Mouse (Mus musculus) liver, embryonic 13.5 days (tissue): Measurements from ENCODE around the gene Paqr5. TPM values are rescaled to one million over a fixed set of nuclear protein-coding genes. Genes with fewer than 3 reads are reported as not detected.

Experiments
- ATAC-seq: fragments of 200-750 bp; cut with Nextera tagmentation; 2 replicates; pipeline ENCODE4 v1.8.0; 2017; ENCODE audit warnings: low read depth, mild to moderate bottlenecking, moderate number of reproducible peaks, moderate library complexity
- DNase-seq: peaks from one replicate; pipeline ENCODE4 v3.0.0; 2022
- H3K27ac ChIP-seq: fragments of 300-500 bp; sonication (generic); 2 replicates; pipeline ENCODE4 v1.5.1; 2015; ENCODE audit warnings: moderate library complexity, mild to moderate bottlenecking, inconsistent platforms
- H3K27me3 ChIP-seq: fragments of 300-500 bp; sonication (generic); 2 replicates; pipeline ENCODE4 v1.6.1; 2015; ENCODE audit warnings: mild to moderate bottlenecking, inconsistent platforms
- H3K36me3 ChIP-seq: fragments of 300-500 bp; sonication (generic); 2 replicates; pipeline ENCODE4 v1.6.1; 2015; ENCODE audit warnings: mild to moderate bottlenecking, inconsistent platforms
- H3K4me1 ChIP-seq: fragments of 300-500 bp; sonication (generic); replicated peaks from 2 replicates; pipeline ENCODE4 v1.6.1; 2015; ENCODE audit warnings: inconsistent platforms
- H3K4me2 ChIP-seq: fragments of 300-500 bp; sonication (generic); 2 replicates; pipeline ENCODE4 v1.6.1; 2015; ENCODE audit warnings: inconsistent platforms, mild to moderate bottlenecking, moderate library complexity
- H3K4me3 ChIP-seq: fragments of 300-500 bp; sonication (generic); replicated peaks from 2 replicates; pipeline ENCODE4 v1.5.1; 2015; ENCODE audit warnings: mild to moderate bottlenecking, inconsistent platforms
- H3K9ac ChIP-seq: fragments of 300-500 bp; sonication (generic); 2 replicates; pipeline ENCODE4 v1.6.1; 2015; ENCODE audit warnings: mild to moderate bottlenecking, inconsistent platforms
- H3K9me3 ChIP-seq: fragments of 300-500 bp; sonication (generic); replicated peaks from 2 replicates; pipeline ENCODE4 v1.6.1; 2016; ENCODE audit warnings: inconsistent platforms
- WGBS: fragments of 180-500 bp; shearing (Covaris S2); methylation state at CpG from one replicate; pipeline ENCODE4 v1.1.7; 2015; ENCODE audit not compliant: insufficient replicate concordance; 5-methylcytosine and 5-hydroxymethylcytosine counted together
- polyA plus RNA-seq: library from polyadenylated mRNA; unstranded; fragments of >200 nt; fragmentation: Nextera tagmentation; extraction: Ambion mirVana; gene quantifications from 2 replicates; pipeline ENCODE4 v1.2.1, GENCODE M21; 2015

Gene Paqr5
- polyA plus RNA-seq, 1 experiment from 2014 or later, result 0.05 TPM

- no peaks in the 10 kb centered on the region for H3K9me3 ChIP-seq
- peaks cover 11% of the 10 kb centered on the region for H3K4me1 ChIP-seq
- no peak overlapping the region for H3K4me2 ChIP-seq
- no peaks in the 10 kb centered on the region for H3K36me3 ChIP-seq
- no peak overlapping the region for H3K9ac ChIP-seq
- WGBS, result 32% methylated on average over 3 of the region's 3 CpGs
- DNase-seq (no peak), ATAC-seq (no peak)
- no peak overlapping the region for H3K27ac ChIP-seq
- H3K27me3 ChIP-seq, result peaks cover 50% of the 10 kb centered on the region
- H3K4me3 ChIP-seq, result no peak overlapping the region
These were observed 1.4 kb upstream of the Paqr5 start for GRCm38 (mm10) chr9:62028072-62028471.

DNA sequence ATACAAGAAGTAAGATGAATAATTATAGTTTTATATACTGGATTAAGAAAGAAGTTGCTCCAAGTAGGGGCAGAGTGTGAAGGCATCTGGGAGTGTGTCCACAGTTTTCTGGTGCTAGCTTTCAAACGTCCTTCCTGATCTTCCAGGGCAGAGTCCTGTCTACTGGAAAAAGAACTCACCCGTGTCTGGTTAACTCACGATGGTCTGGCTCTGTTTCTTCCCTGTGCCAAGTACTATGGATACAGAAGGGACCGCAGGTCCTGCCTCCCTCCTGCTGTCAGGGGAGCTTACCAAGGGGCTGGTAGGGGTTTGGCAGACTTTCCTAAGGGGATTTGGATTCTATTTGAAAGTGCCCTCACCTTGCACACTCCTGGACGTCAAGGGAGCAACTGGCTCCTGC, 1.6 kb downstream of the Paqr5 start:
- WGBS, result 31% methylated on average over 5 of the region's 5 CpGs
- peaks cover 50% of the 10 kb centered on the region for H3K27me3 ChIP-seq
- no peak for DNase-seq

GRCm38 (mm10) chr9:62023879-62024278, 2.8 kb downstream of the Paqr5 start:
- Histone ChIP-seq H3K9me3 (no peaks in the 10 kb centered on the region), H3K9ac (no peak overlapping the region), H3K27me3 (peaks cover 47% of the 10 kb centered on the region), H3K4me3 (no peak overlapping the region), H3K4me2 (no peak overlapping the region), H3K27ac (no peak overlapping the region), H3K36me3 (no peaks in the 10 kb centered on the region), H3K4me1 (peaks cover 11% of the 10 kb centered on the region)
- 27% methylated on average over 4 of the region's 4 CpGs for WGBS
- ATAC-seq (no peak), DNase-seq (no peak)

More for the DNA sequence above, 1.6 kb downstream of the Paqr5 start:
- ATAC-seq, result no peak
- Histone ChIP-seq H3K9me3 (no peaks in the 10 kb centered on the region), H3K36me3 (no peaks in the 10 kb centered on the region), H3K27ac (no peak overlapping the region), H3K9ac (no peak overlapping the region), H3K4me2 (no peak overlapping the region), H3K4me1 (peaks cover 11% of the 10 kb centered on the region), H3K4me3 (no peak overlapping the region)

GRCm38 (mm10) chr9:62022961-62023680, 3.5 kb downstream of the Paqr5 start:
- no peak overlapping the region for H3K4me3 ChIP-seq
- no peaks in the 10 kb centered on the region for H3K9me3 ChIP-seq
- peaks cover 40% of the 10 kb centered on the region for H3K27me3 ChIP-seq
- no peak overlapping the region for H3K4me2 ChIP-seq
- ATAC-seq (no peak), DNase-seq (no peak)
- peaks cover 11% of the 10 kb centered on the region for H3K4me1 ChIP-seq
- WGBS, result 55% methylated on average over 6 of the region's 6 CpGs
- H3K36me3 ChIP-seq, result no peaks in the 10 kb centered on the region
- H3K9ac ChIP-seq, result no peak overlapping the region
- H3K27ac ChIP-seq, result no peak overlapping the region

DNA sequence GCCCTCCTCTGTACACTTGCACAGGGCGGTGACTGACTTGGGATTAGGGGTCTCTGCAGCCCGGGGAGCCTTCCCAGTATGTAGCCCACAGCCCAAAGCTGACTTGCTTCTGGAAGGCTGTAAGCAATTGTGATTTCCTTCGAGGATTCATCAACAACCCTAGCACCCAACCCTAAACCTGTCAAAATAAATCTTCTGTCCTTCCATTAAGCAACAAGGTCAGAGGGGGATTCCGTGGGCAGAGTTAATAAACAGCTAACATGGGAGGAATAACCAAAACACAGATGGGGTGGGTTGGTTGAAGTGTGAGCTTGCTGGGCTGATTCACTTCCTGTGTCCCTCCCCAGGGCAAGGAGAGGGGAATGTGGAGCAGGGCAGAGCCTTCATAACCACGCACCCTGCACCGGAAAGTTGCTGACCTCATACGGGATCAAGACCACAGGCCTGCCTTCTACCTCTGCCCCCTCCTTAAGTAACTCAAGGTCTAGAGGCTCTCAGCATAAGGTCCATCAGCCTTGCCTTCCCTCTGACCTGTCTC, 5.0 kb downstream of the Paqr5 start:
- WGBS, result 38% methylated on average over 7 of the region's 7 CpGs
- Histone ChIP-seq H3K4me3 (no peak overlapping the region), H3K9ac (no peak overlapping the region), H3K9me3 (no peaks in the 10 kb centered on the region), H3K36me3 (no peaks in the 10 kb centered on the region), H3K4me2 (no peak overlapping the region), H3K27me3 (peaks cover 28% of the 10 kb centered on the region), H3K4me1 (peaks cover 6% of the 10 kb centered on the region; the same call in 1 of the 2 replicates), H3K27ac (no peak overlapping the region)
- DNase-seq, result no peak
- ATAC-seq, result no peak

DNA sequence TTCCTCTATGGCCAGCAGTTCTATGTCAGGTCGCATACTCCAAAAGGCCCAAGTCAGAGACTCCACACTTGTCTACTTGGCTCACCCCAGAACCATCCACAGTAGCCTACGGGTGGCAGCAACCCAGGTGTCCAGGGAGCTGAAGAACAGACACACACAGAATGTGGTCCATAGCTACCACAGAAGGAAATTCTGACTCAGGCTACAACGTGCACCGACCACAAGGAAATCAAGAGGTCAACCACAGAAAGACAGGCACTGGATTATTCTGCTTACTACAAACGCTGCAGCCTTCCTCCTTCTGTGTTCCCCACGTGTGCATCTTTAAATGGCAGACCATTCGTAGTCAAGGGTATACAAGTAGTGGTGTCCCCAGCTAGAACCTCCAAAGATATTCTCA, 6.4 kb downstream of the Paqr5 start:
- Histone ChIP-seq H3K4me1 (no peaks in the 10 kb centered on the region), H3K4me3 (no peak overlapping the region), H3K9me3 (no peaks in the 10 kb centered on the region), H3K36me3 (no peaks in the 10 kb centered on the region), H3K27me3 (peaks cover 14% of the 10 kb centered on the region), H3K9ac (no peak overlapping the region), H3K4me2 (no peak overlapping the region), H3K27ac (no peak overlapping the region)
- 20% methylated on average over 7 of the region's 7 CpGs for WGBS
- no peak for ATAC-seq
- no peak for DNase-seq

DNA sequence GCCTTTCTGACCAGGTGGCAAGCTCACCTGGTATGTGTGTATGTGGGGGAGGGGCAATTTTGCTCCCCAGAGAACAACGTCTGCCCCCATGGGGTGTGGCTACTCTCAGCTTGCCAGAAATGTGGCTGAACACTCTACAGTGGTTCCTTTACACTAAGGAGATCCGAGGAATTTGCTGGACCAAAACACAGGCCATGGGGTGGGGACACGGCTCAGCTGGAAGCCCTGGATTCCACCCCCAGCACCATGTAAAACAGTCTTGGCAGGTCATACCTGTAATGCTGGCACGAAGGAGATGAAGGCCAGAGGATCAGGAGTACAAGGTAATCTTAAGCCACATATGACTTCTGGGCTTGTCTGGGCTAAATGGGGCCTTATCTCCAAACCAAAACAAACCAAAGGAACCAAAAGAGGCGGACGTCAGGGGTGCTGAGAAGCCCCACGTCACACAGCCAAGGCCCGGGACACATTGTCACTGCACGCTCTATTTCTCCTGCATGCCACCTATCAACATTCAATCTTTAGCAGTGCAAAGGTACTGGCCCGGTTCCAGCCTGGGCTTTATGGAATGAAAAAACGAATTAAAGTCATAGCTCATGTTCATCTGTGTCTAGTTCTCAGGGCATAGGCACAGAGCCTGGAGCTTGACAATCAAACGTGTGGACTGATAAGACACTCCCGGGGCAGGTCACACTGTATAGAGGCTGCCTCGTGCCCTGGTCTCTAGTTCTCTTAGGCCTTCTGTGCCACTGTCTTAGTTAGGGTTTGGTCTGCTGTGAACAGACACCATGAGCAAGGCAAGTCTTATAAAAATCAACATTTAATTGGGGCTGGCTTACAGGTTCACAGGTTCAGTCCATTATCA, 8.2 kb downstream of the Paqr5 start:
- no peaks in the 10 kb centered on the region for H3K4me1 ChIP-seq
- H3K9me3 ChIP-seq, result no peaks in the 10 kb centered on the region
- no peak overlapping the region for H3K4me2 ChIP-seq
- no peak for DNase-seq
- WGBS, result 41% methylated on average over 14 of the region's 14 CpGs
- H3K27me3 ChIP-seq, result no peaks in the 10 kb centered on the region
- no peaks in the 10 kb centered on the region for H3K36me3 ChIP-seq
- ATAC-seq, result no peak
- no peak overlapping the region for H3K4me3 ChIP-seq
- H3K9ac ChIP-seq, result no peak overlapping the region
- H3K27ac ChIP-seq, result no peak overlapping the region

DNA sequence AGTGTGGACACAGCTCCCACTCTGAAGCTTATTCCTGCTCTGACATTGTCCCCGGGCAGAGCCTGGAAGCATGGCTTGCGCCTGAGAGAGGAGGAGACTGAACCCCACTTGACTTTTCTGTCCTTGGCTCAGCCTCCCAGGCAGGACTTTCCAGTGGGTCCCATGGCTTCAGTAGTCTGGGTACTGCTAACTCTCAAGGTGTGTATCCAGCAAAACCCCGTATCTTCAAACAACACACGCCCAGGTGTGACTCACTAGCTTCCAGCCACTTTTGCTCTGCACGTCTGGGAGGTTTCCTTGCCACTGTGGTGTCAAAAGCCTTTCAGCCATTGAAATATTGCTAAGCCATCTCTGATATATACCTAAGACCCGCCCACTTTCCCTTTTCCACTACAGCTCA, 9.3 kb downstream of the Paqr5 start:
- Histone ChIP-seq H3K36me3 (no peaks in the 10 kb centered on the region), H3K4me1 (no peaks in the 10 kb centered on the region), H3K9ac (no peak overlapping the region), H3K27me3 (no peaks in the 10 kb centered on the region), H3K4me3 (no peak overlapping the region), H3K27ac (no peak overlapping the region), H3K4me2 (no peak overlapping the region), H3K9me3 (no peaks in the 10 kb centered on the region)
- DNase-seq (no peak), ATAC-seq (no peak)
- WGBS, result 58% methylated on average over 6 of the region's 6 CpGs

DNA sequence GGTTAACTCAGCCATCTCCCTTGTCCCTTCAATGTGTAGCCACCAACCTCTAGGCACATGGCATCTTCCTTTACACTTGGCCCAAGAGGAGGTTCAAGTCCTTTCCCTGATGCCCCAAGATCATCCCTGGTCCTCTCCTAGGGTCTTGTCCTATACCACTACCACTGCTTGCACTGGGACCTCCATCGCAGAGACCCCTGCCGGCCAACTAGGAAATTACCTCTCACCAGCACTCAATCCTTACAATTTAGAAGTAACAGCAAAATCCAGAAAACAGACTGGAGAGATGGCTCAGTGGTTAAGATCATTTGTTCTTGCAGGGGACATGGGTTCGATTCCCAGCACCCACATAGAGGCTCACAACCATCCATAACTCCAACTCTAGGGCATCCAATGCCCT, 11.2 kb downstream of the Paqr5 start:
- 44% methylated on average over 3 of the region's 3 CpGs for WGBS

GRCm38 (mm10) chr9:62013316-62014097, 13.1 kb downstream of the Paqr5 start:
- Histone ChIP-seq H3K4me1 (no peaks in the 10 kb centered on the region), H3K9me3 (no peaks in the 10 kb centered on the region), H3K4me3 (no peak overlapping the region), H3K36me3 (no peaks in the 10 kb centered on the region), H3K27ac (no peak overlapping the region), H3K9ac (no peak overlapping the region), H3K27me3 (peaks cover 3% of the 10 kb centered on the region; the same call in 1 of the 2 replicates), H3K4me2 (no peak overlapping the region)
- DNase-seq (no peak), ATAC-seq (no peak)
- 49% methylated on average over 12 of the region's 12 CpGs for WGBS

More for the DNA sequence above, 11.2 kb downstream of the Paqr5 start:
- no peak overlapping the region for H3K4me2 ChIP-seq
- H3K4me1 ChIP-seq, result no peaks in the 10 kb centered on the region
- H3K9ac ChIP-seq, result no peak overlapping the region
- H3K36me3 ChIP-seq, result no peaks in the 10 kb centered on the region
- H3K27ac ChIP-seq, result no peak overlapping the region
- no peak overlapping the region for H3K4me3 ChIP-seq
- no peaks in the 10 kb centered on the region for H3K27me3 ChIP-seq
- DNase-seq (no peak), ATAC-seq (no peak)
- H3K9me3 ChIP-seq, result no peaks in the 10 kb centered on the region

DNA sequence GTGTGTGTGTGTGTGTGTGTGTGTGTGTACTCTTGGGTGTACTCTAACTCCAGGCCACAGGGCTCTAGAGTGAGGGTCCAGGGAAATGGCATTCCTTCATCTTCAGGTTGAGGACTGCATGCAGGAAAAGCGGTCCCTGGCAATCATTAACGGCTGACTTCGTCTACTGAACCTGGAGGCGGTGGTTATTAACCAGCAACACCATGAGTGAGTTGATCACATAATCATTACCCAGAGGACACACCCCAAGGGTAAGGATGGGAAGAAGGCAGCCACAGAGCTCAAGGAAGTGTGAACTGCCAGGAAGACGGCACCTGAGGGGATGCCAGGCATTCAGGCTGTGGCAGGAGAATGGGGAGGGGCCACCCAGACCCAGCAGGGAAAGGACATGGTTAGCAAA, 18.3 kb downstream of the Paqr5 start:
- Histone ChIP-seq H3K9ac (no peak overlapping the region), H3K4me1 (no peaks in the 10 kb centered on the region; the same call in 1 of the 2 replicates), H3K4me2 (no peak overlapping the region), H3K27ac (no peak overlapping the region), H3K27me3 (peaks cover 3% of the 10 kb centered on the region; the same call in 1 of the 2 replicates), H3K4me3 (no peak overlapping the region), H3K36me3 (no peaks in the 10 kb centered on the region), H3K9me3 (no peaks in the 10 kb centered on the region)
- ATAC-seq (no peak), DNase-seq (no peak)
- 54% methylated on average over 5 of the region's 5 CpGs for WGBS
